Mouse (Mus musculus): ENCODE measurements around the gene Shkbp1. TPM values are rescaled to one million over a fixed set of nuclear protein-coding genes. Genes with fewer than 3 reads are reported as not detected.
A peak's percentile ranks its signal among the peaks of the same experiment; 100 is the strongest.

The Shkbp1 gene
- polyA plus RNA-seq, 1 experiment from 2014 or later = 53.5 TPM

- 2% methylated on average over 32 of the region's 32 CpGs for WGBS
- peak; percentile 29 for TF ChIP-seq CTCF (IDR thresholded peaks at IDR 0.05; ENCODE audit: low read depth)
- DNase-seq (no peak), ATAC-seq (ENCODE audit: insufficient read depth) (no peak)
- Histone ChIP-seq H3K27ac (ENCODE audit: low read depth) (peak overlapping the region; percentile 72), H3K9ac (peak overlapping the region; percentile 80), H3K4me3 (ENCODE audit: low read depth, low read length) (peak overlapping the region; percentile 66), H3K4me1 (ENCODE audit: insufficient read depth) (peaks cover 6% of the 10 kb centered on the region; the same call in 1 of the 2 replicates), H3K27me3 (ENCODE audit: insufficient read depth, low read length) (peaks cover 74% of the 10 kb centered on the region), H3K36me3 (ENCODE audit: insufficient read depth) (no peaks in the 10 kb centered on the region), H3K9me3 (ENCODE audit: low read depth, low read length) (no peaks in the 10 kb centered on the region), H3K4me2 (peak overlapping the region; percentile 93)
These were observed 21.4 kb downstream of the Shkbp1 start for GRCm38 (mm10) chr7:27334405-27334911.

- peaks cover 7% of the 10 kb centered on the region; the same call in 1 of the 2 replicates for H3K4me1 ChIP-seq (ENCODE audit: insufficient read depth)
These were observed 22.4 kb downstream of the Shkbp1 start for GRCm38 (mm10) chr7:27333316-27333941.

GRCm38 (mm10) chr7:27332353-27333199 lies 23.2 kb downstream of the Shkbp1 start:
- Histone ChIP-seq H3K4me2 (peak overlapping the region; percentile 93), H3K4me3 (ENCODE audit: low read depth, low read length) (peak overlapping the region; percentile 66), H3K9ac (peak overlapping the region; percentile 80), H3K27ac (ENCODE audit: low read depth) (peak overlapping the region; percentile 88), H3K36me3 (ENCODE audit: insufficient read depth) (peaks cover 9% of the 10 kb centered on the region; the same call in 1 of the 2 replicates), H3K4me1 (ENCODE audit: insufficient read depth) (peaks cover 7% of the 10 kb centered on the region; the same call in 1 of the 2 replicates), H3K27me3 (ENCODE audit: insufficient read depth, low read length) (peaks cover 65% of the 10 kb centered on the region), H3K9me3 (ENCODE audit: low read depth, low read length) (no peaks in the 10 kb centered on the region)
- ATAC-seq (ENCODE audit: insufficient read depth) (peak; percentile 2), DNase-seq (peak; percentile 95)
- WGBS = 1% methylated on average over 39 of the region's 39 CpGs
- peak; percentile 89 for TF ChIP-seq CTCF (IDR thresholded peaks at IDR 0.05; ENCODE audit: low read depth)

More at GRCm38 (mm10) chr7:27333316-27333941, 22.4 kb downstream of the Shkbp1 start:
- 0 out of 2 replicates have a peak, but pooled peaks cover 1% of the 10 kb centered on the region for H3K36me3 ChIP-seq (ENCODE audit: insufficient read depth)
- WGBS = under 1% methylated on average over 51 of the region's 77 CpGs
- H3K9me3 ChIP-seq (ENCODE audit: low read depth, low read length) = no peaks in the 10 kb centered on the region
- no peak for ATAC-seq (ENCODE audit: insufficient read depth)
- peak overlapping the region; percentile 88 for H3K27ac ChIP-seq (ENCODE audit: low read depth)
- no peak for TF ChIP-seq CTCF (IDR thresholded peaks at IDR 0.05; ENCODE audit: low read depth)
- H3K4me2 ChIP-seq = peak overlapping the region; percentile 93
- peaks cover 68% of the 10 kb centered on the region for H3K27me3 ChIP-seq (ENCODE audit: insufficient read depth, low read length)
- H3K9ac ChIP-seq = peak overlapping the region; percentile 80
- H3K4me3 ChIP-seq (ENCODE audit: low read depth, low read length) = peak overlapping the region; percentile 66
- DNase-seq = peak; percentile 70

GRCm38 (mm10) chr7:27331854-27332253 lies 24.0 kb downstream of the Shkbp1 start:
- no peaks in the 10 kb centered on the region for H3K9me3 ChIP-seq (ENCODE audit: low read depth, low read length)
- peak; percentile 65 for DNase-seq
- H3K9ac ChIP-seq = peak overlapping the region; percentile 80
- H3K4me3 ChIP-seq (ENCODE audit: low read depth, low read length) = peak overlapping the region; percentile 66
- peaks cover 7% of the 10 kb centered on the region; the same call in 1 of the 2 replicates for H3K4me1 ChIP-seq (ENCODE audit: insufficient read depth)
- peak overlapping the region; percentile 88 for H3K27ac ChIP-seq (ENCODE audit: low read depth)
- no peak for TF ChIP-seq CTCF (IDR thresholded peaks at IDR 0.05; ENCODE audit: low read depth)
- no peak for ATAC-seq (ENCODE audit: insufficient read depth)
- peaks cover 9% of the 10 kb centered on the region; the same call in 1 of the 2 replicates for H3K36me3 ChIP-seq (ENCODE audit: insufficient read depth)
- 6% methylated on average over 8 of the region's 8 CpGs for WGBS
- peak overlapping the region; percentile 93 for H3K4me2 ChIP-seq
- H3K27me3 ChIP-seq (ENCODE audit: insufficient read depth, low read length) = peaks cover 65% of the 10 kb centered on the region

- no peak for DNase-seq
- Histone ChIP-seq H3K9me3 (ENCODE audit: low read depth, low read length) (no peaks in the 10 kb centered on the region), H3K4me2 (peak overlapping the region; percentile 93), H3K27me3 (ENCODE audit: insufficient read depth, low read length) (peaks cover 65% of the 10 kb centered on the region), H3K4me3 (ENCODE audit: low read depth, low read length) (peak overlapping the region; percentile 66), H3K27ac (ENCODE audit: low read depth) (peak overlapping the region; percentile 88), H3K36me3 (ENCODE audit: insufficient read depth) (peaks cover 9% of the 10 kb centered on the region; the same call in 1 of the 2 replicates), H3K4me1 (ENCODE audit: insufficient read depth) (peaks cover 9% of the 10 kb centered on the region; the same call in 1 of the 2 replicates), H3K9ac (peak overlapping the region; percentile 80)
- no peak for ATAC-seq (ENCODE audit: insufficient read depth)
- TF ChIP-seq CTCF (IDR thresholded peaks at IDR 0.05; ENCODE audit: low read depth) = no peak
- WGBS = 0% methylated on average over 8 of the region's 8 CpGs
These were observed 24.3 kb downstream of the Shkbp1 start for GRCm38 (mm10) chr7:27331541-27331851.

GRCm38 (mm10) chr7:27330709-27331540 lies 24.9 kb downstream of the Shkbp1 start:
- H3K27me3 ChIP-seq (ENCODE audit: insufficient read depth, low read length) = peaks cover 65% of the 10 kb centered on the region
- WGBS = under 1% methylated on average over 39 of the region's 39 CpGs
- H3K4me1 ChIP-seq (ENCODE audit: insufficient read depth) = peaks cover 14% of the 10 kb centered on the region; the same call in 1 of the 2 replicates
- H3K9me3 ChIP-seq (ENCODE audit: low read depth, low read length) = no peaks in the 10 kb centered on the region
- H3K4me3 ChIP-seq (ENCODE audit: low read depth, low read length) = peak overlapping the region; percentile 66
- TF ChIP-seq CTCF (IDR thresholded peaks at IDR 0.05; ENCODE audit: low read depth) = peak; percentile 10; the same call in 1 of the 2 replicates
- H3K4me2 ChIP-seq = peak overlapping the region; percentile 93
- H3K36me3 ChIP-seq (ENCODE audit: insufficient read depth) = peaks cover 12% of the 10 kb centered on the region; the same call in 1 of the 2 replicates
- H3K27ac ChIP-seq (ENCODE audit: low read depth) = peak overlapping the region; percentile 88
- peak overlapping the region; percentile 80; the same call in 1 of the 2 replicates for H3K9ac ChIP-seq
- ATAC-seq (ENCODE audit: insufficient read depth) (peak; percentile 74), DNase-seq (peak; percentile 99)

Measured in lung, embryonic 14.5 days (tissue).